Mouse (Mus musculus): ENCODE measurements at regions not wholly inside any gene's neighbourhood (a gene's known extent, or its start where the extent isn't known, plus 50 kb on each side); places are given as distances from the start of the nearest gene placed in this dataset.

- TF ChIP-seq MAFK (IDR thresholded peaks at IDR 0.05; ENCODE audit: insufficient read depth, low read depth, low read length) (peak; percentile 89), ZC3H11A (IDR thresholded peaks at IDR 0.05; ENCODE audit: borderline replicate concordance, low read depth, low read length) (no peak), HCFC1 (IDR thresholded peaks at IDR 0.05; ENCODE audit: borderline replicate concordance, insufficient read depth, low read length) (no peak), ZNF384 (IDR thresholded peaks at IDR 0.05; ENCODE audit: low read depth, low read length) (no peak), CHD2 (IDR thresholded peaks at IDR 0.05; ENCODE audit: low read depth, low read length) (no peak)
Measured at GRCm38 (mm10) chr5:141058863-141059262, 58.5 kb upstream of the Card11 start.

All from ES-E14 (cell line).